Mouse (Mus musculus): ENCODE results near the gene Rxfp3.
"Not testable (repeated sequence)": the region's sequence is repeated elsewhere in the genome, so short reads cannot be mapped to it uniquely, and the experiment has no call there.

Gene Rxfp3

DNA sequence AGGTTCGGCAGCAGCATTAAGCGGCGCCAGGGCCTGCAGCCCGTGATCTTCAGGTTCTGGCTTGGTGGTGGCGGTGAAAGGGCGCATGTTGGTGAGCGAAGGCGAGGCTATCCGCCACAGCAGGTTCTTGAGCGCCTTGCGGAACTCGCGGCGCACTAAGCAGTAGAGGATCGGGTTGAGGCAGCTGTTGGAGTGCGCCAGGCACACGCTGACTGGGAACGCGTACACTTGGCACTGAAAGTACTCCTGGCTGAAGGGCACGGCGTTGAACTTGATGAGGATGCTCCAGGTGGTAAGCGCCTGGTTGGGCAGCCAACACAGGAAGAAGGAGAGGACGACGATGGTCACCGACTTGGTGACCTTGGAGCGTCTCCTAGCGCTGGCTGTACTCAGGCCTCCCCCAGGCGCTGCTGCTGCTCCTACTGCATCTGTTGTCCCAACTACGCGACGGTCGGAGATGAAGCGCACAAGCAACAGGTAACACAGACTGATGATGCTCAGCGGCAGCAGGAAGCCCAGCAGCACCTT lies 1.8 kb downstream of the Rxfp3 start:
- DNase-seq, result no peak

- DNase-seq, result no peak
These were observed 7.6 kb downstream of the Rxfp3 start for GRCm38 (mm10) chr15:11030188-11030587.

DNA sequence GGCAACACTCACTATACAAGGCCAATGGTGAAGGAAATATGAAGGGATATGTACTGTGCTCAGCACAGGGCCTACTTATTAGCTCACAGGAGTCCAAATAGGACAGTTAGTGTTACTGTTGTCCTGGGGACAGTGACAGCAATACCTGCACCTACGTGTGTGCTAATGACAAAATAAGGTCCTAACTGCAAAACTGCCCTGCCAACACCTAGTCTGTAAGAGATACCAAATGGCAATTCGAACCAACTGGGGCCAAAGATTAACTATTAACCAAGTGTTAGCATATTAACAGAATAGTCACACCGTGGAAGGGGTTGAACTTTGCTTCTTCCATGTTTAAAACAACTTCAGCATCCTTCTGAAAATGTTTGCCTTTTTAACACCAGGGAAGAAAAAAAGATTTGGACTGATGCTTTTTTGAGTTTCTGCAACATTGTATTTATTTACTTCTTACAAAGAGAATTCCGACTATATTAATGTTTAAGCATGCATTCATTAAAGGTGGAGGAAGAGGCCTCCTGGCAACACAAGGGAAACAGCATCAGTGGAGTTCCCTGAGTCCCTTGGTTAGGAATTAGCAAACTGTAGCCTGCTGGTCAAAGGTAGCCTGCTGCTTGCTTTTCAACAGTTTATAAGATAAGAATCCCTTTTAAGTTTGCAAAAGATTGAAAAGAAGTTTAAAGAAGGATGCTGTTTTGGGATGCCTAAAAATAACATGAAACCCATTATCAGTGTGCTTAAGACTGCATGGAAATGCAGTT lies 10.8 kb downstream of the Rxfp3 start:
- DNase-seq, result no peak

- DNase-seq, result no peak
These were observed 22.9 kb downstream of the Rxfp3 start for GRCm38 (mm10) chr15:11014931-11015330.

DNA sequence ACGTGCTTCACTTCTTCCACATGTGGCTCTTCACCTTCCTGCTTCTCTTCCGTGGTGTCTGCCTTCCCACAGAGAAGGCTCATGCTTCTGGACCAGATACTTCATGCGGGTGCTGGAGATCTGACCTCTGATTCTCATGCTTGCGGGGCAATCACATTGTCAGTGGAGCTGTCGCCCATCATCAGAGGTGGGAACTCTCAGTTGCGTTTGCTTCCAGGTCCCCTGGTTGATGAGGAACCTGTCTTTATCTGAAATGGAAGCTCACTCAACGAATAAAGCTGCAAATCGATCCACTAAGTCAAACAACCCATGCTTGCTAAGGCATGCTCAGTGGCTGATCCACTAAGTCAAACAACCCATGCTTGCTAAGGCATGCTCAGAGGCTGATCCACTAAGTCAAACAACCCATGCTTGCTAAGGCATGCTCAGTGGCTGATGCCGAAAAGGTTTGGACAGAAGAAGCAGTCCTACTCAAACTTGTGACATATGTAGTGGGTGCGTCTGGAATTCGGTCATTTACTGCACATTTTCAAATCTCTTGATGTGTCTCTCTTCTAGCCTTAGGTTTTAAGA lies 26.7 kb downstream of the Rxfp3 start:
- DNase-seq, result no peak

DNA sequence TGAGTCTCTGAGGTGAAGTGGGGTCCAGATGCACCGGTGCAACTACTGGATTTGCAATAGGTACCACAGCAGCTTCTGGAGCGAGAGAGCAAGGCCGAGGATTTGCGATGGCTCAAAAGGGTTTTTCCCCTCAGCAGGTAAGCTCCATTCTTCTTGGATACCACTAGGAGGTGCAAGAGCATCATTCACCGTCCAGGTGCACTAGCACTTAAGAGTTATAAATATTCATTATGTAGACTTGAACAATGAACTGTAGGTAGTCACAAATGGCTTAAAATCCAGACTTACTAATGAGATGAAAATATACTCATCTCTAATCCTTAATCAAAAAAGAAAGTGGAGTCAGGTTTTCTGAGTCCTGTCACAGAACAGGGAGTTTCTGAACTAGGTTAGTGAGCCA lies 29.0 kb downstream of the Rxfp3 start:
- DNase-seq, result no peak

DNA sequence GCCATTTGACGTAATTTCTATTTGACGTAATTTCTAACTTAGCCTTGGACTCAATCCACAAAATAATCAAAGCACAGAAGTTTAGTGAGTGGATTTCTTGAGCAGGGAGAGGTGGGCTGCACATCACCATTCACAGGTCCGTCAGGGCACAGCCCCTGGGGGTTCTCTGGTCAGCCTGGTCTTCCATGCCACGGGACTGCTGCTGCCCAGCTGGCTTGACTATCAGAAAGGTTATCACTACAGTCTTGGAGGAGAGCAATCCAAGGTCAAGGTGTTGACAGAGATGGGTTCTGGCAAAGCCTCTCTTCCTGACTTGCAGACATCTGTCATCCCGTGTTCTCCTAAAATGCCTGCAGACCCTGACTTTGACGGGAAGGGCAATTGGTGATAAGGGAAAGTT lies 33.1 kb downstream of the Rxfp3 start:
- no peak for DNase-seq

- no peak for DNase-seq
These were observed 34.0 kb downstream of the Rxfp3 start for GRCm38 (mm10) chr15:11003791-11004190.

- no peak for DNase-seq
These were observed 37.4 kb downstream of the Rxfp3 start, which contains the start of gene Slc45a2 for GRCm38 (mm10) chr15:11000421-11000820. Gene Slc45a2 (plus strand): TSS chr15:11000721.

DNA sequence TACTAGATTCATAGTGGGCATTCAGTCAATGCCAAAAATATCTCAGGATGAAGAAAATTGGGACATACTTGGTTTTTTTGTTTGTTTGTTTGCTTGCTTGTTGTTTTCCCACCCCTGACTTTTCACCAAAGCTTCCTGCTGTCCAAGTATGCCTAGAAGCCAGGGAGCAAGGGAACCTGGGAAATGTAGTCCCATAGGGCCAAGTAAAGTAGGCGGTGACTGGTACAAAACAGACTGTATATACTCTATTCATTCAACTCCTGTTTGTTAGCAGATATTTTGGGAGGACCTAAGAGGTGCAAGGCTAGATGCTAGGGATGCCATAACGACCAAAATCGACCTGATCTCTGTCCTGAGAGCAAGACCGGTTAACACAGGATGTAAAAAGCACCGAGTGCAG lies 38.0 kb downstream of the Rxfp3 start:
- no peak for DNase-seq

DNA sequence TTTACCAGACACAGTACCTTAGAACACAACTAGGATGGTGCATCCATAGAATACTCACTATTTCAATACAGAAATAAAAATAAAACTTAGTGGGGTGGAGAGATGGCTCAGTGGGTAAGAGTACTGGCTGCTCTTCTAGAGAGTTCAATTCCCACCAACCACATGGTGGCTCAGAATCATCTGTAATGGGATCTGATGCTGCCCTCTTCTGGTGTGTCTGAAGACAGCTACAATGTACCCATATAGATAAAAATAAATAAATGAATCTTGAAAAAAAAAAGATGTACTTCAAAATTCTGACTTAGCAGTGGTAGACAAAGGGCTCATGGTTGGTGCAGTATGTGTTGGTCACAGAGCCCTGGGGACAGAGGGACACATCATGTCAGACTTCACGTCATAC lies 46.2 kb downstream of the Rxfp3 start:
- DNase-seq, result no peak

GRCm38 (mm10) chr15:10990411-10990810 lies 47.4 kb downstream of the Rxfp3 start:
- no peak for DNase-seq

GRCm38 (mm10) chr15:10986477-10986876 lies 51.3 kb downstream of the Rxfp3 start:
- not testable (repeated sequence) for DNase-seq

- DNase-seq, result no peak
These were observed 52.0 kb downstream of the Rxfp3 start for GRCm38 (mm10) chr15:10985756-10986155.

Measured in right cerebral cortex, adult 18-20 months (tissue).